Mouse (Mus musculus): ENCODE results near the gene Zfp9. TPM values are rescaled to one million over a fixed set of nuclear protein-coding genes. Genes with fewer than 3 reads are reported as not detected.

Zfp9 gene
- under 1 TPM in 1 of 2 experiments, not detected in 1; 0.18 TPM for total RNA-seq (2023)

DNA sequence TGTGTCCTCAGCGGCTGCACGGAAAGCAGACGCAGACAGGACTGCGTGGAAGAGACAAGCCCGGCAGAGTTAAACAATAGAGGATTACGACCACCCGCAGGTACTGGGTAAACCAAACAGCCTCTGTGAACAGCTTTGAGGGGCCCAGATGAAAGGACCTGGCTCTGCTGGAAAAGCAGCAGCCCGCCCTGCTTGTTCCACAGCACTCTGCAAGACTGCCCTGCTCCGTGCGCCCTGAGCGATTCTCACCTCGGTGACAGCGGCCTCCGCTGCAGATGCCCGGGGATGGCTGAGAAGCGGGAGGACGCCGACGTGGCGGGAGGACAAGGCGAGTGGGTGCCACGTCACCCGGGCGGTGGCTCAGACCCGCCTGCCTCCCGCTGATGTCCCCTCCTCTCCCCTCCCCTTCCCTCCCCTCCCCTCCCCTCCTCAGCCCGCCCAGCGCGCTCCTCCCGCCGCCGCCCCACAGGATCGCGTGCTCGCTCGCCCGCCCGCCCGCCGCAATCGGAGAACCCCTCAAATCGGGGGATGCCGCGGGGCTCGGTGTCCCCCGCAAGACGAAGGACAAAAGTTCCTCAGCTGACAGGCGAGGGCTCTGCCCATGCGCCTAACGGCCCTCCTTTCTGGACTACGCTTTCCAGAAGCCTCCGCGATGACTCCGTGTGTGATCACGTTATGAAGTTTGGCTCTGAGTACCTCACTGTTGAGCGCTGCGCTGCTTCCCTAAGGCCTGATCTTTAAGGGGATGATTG lies at the start of gene Zfp9:
TSS of gene Zfp9 (minus strand) at position 364 of the 752 bp plus-strand sequence.

DNA sequence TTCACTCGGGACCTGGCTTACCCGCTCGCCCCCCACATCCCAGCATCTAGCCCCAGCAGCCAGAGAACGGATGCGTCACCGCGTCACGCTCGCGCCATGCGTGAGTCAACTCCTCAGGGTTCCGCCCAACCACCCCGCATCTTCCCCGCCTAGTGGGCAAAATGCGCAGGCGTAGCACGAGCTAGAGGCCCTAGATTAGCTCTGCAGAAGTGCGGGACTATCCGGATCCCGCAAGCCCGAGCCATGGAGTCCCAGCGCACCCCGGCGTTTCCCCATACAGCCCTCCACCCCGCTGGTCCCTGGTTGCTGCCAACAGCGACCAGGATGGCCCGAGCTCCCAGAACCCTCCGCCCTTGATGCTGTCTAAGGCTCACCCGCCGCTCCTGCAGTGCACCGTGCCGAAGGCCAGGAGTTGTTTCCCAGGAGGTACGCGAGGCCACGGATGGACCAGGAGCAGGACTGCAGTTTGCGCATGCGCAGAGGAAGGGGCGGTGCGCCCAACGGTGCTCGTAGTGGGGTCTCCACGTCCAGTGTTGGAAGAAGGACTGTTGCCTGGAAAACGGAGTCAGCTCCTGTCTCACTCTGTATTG lies 24.0 kb downstream of the Zfp9 start, which contains the start of gene Zfp248:
TSS of gene Zfp248 (minus strand) at position 487 of the 590 bp plus-strand sequence.

DNA sequence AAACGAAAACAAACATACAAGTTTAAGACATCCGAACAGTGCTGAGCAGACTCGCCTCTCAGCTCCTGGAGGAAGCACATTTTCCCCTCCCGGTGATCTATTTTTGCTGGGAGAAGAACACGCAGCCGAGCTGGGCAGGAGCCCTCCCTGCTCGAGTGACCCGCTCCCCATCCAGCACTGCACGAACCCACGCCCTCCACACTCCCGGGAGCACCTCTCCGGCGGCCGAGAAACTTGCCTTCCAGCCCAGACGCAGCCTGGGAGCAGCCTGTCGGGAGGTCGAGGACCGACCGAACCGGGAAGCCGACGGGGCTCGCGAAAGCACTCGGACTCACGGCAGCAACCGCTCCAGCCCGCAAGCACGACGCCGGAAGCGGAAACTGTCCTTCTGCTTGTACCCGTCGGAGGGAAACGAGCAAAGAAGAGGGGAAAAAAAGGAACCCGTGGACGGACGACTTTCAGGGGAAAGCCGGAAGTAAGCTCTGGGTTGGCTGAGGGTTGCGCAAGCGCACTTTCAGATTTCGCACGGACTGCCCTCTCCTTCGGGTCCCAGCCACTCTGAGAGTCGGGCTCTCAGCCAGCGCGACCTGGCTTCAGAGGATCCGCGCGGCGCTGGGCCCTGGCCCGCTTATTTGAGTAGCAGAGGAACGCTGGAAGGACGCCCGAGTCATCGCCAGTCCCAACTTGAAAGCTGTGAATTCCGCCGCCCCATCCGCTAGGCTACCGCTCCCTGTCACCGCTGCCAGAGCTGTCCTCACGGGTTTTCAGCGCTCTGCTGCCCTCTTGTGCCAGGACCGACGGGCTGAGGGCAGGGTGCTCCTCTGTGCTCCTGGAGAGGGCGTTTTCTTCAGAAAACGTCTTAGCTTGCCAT lies 59.8 kb downstream of the Zfp9 start, which contains the start of gene Bms1:
TSS of gene Bms1 (minus strand) at position 425 of the 871 bp plus-strand sequence.

Other genes with a start within 250 kb of the Zfp9 start
- 10 to 100 TPM; 17.9 to 21.2 TPM for gene Bms1, start 59.8 kb downstream of the Zfp9 start, total RNA-seq (2023)
- under 1 TPM; 0.40 TPM for gene Zfp248, start 23.8 kb downstream of the Zfp9 start, total RNA-seq (2023)
- 1 to 10 TPM; 3.0 to 3.5 TPM for gene Ankrd26, start 82.9 kb upstream of the Zfp9 start, total RNA-seq (2023)

Data from neutrophil, adult 59 days (primary cell).